Comparison of ENCODE assay signal across 21 mouse cellular contexts in the genomic region with DNA sequence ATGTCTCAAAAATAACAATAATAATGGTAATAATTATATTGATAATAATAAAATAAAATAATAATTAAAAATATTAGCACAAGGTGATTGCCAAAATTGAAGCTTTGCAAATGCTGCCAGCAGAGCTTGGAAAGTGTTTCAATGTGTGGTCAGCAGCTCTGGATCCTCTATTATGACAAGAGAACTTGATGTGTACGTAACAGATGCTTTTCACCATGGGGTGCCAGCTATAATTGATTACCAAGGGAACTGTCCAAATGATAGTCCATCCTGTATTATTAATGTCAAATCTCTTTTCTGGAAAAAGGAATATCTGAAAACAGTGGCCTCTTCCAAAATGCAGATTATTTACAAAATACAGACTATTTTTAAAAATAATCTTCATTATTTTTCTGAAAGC.
DNase-seq lines count a peak whose midpoint lies in the region; ATAC-seq lines count a peak whose summit lies in the region.
"Had no signal": no experiment of that assay in that cellular context is flagged by ENCODE, and none has a peak within 500 bp of the region (broad histone marks: within the 10 kb centered on the region; RNA-seq: fewer than 3 reads in every experiment).

No protein-coding gene starts in this region.

- no peaks in the 10 kb centered on the region for H3K9me3 ChIP-seq in midbrain, embryonic 14.5 days (ENCODE audit: control insufficient read depth, low read length)
- no peaks in the 10 kb centered on the region for H3K9me3 ChIP-seq in midbrain, embryonic 10.5 days (replicated peaks)
- H3K9me3 ChIP-seq: embryonic facial prominence, embryonic 12.5 days; G1E; heart, embryonic 13.5 days; hindbrain, embryonic 13.5 days; intestine, embryonic 15.5 days had no signal

- H3K36me3 ChIP-seq in midbrain, embryonic 14.5 days (ENCODE audit: control insufficient read depth, insufficient read depth, low read length) = no peaks in the 10 kb centered on the region
- no peaks in the 10 kb centered on the region for H3K36me3 ChIP-seq in midbrain, embryonic 10.5 days
- H3K36me3 ChIP-seq: embryonic facial prominence, embryonic 12.5 days; G1E; heart, embryonic 13.5 days; hindbrain, embryonic 13.5 days; intestine, embryonic 15.5 days had no signal

- H3K4me2 ChIP-seq in midbrain, embryonic 14.5 days (ENCODE audit: low read length) = no peak overlapping the region
- H3K4me2 ChIP-seq: embryonic facial prominence, embryonic 12.5 days; heart, embryonic 13.5 days; hindbrain, embryonic 13.5 days; intestine, embryonic 15.5 days had no signal

- intact Hi-C loops in heart, postnatal 14 days (cut with DNase I) = no loop called here

- no peak overlapping the region for H3K27ac ChIP-seq in midbrain, embryonic 14.5 days (replicated peaks; ENCODE audit: low read depth, low read length)
- no peak overlapping the region for H3K27ac ChIP-seq in midbrain, embryonic 10.5 days (replicated peaks)
- H3K27ac ChIP-seq: embryonic facial prominence, embryonic 12.5 days; heart, embryonic 13.5 days; hindbrain, embryonic 13.5 days; intestine, embryonic 15.5 days had no signal

- no peaks in the 10 kb centered on the region for H3K27me3 ChIP-seq in midbrain, embryonic 14.5 days (ENCODE audit: control insufficient read depth, insufficient read depth, low read length)
- H3K27me3 ChIP-seq in midbrain, embryonic 10.5 days (ENCODE audit: low read depth, poor library complexity, severe bottlenecking) = no peaks in the 10 kb centered on the region
- H3K27me3 ChIP-seq: embryonic facial prominence, embryonic 12.5 days; heart, embryonic 13.5 days; hindbrain, embryonic 13.5 days; intestine, embryonic 15.5 days had no signal

- DNase-seq in cerebellum, postnatal 4 days (ENCODE audit: low spot score in 2 of 2) = no peak
- DNase-seq in midbrain, embryonic 14.5 days = peak; percentile 25
- DNase-seq in midbrain, embryonic 10.5 days (ENCODE audit: low spot score) = no peak
- DNase-seq in cerebellum, adult 18-20 months = peak; percentile 26 to 36
- peak; percentile 67 to 79 for DNase-seq in cerebellum, postnatal 10 days
- DNase-seq in heart, postnatal 14 days = no peak
- no peak for DNase-seq in adrenal gland, adult (ENCODE audit: inconsistent age in 2 of 2, low spot score in 1 of 2)
- DNase-seq: adrenal gland, postnatal 14 days; B cell, adult 2 months; forebrain, postnatal 0 days; gastrocnemius, postnatal 36 days; heart, adult 11 months; heart, postnatal 4 days; kidney, adult 18-20 months had no signal

- 52% methylated on average over 1 of the region's 1 CpGs for WGBS in midbrain, embryonic 14.5 days
- 86% methylated on average over 1 of the region's 1 CpGs for WGBS in midbrain, embryonic 10.5 days

- no peak overlapping the region for H3K4me3 ChIP-seq in midbrain, embryonic 14.5 days (replicated peaks; ENCODE audit: low read depth, low read length)
- no peak overlapping the region for H3K4me3 ChIP-seq in midbrain, embryonic 10.5 days
- H3K4me3 ChIP-seq: embryonic facial prominence, embryonic 12.5 days; heart, embryonic 13.5 days; hindbrain, embryonic 13.5 days; intestine, embryonic 15.5 days had no signal

- peak; percentile 67 for ATAC-seq in cerebellum, adult (ENCODE audit: insufficient number of reproducible peaks, low FRiP score, low TSS enrichment)
- no peak for ATAC-seq in midbrain, embryonic 14.5 days (ENCODE audit: low FRiP score, low TSS enrichment)
- ATAC-seq: CD4-positive, CD25-positive, alpha-beta regulatory T cell, adult 4 months; forebrain, postnatal 0 days; intestine, embryonic 15.5 days had no signal

- no peaks in the 10 kb centered on the region for H3K4me1 ChIP-seq in midbrain, embryonic 14.5 days (ENCODE audit: control insufficient read depth, insufficient read depth, low read length)
- peaks cover 3% of the 10 kb centered on the region for H3K4me1 ChIP-seq in midbrain, embryonic 10.5 days
- H3K4me1 ChIP-seq: heart, embryonic 13.5 days; hindbrain, embryonic 13.5 days; intestine, embryonic 15.5 days had no signal

- H3K9ac ChIP-seq in midbrain, embryonic 14.5 days (replicated peaks; ENCODE audit: low read length) = no peak overlapping the region
- H3K9ac ChIP-seq: embryonic facial prominence, embryonic 12.5 days; forebrain, postnatal 0 days; heart, embryonic 13.5 days; hindbrain, embryonic 13.5 days; intestine, embryonic 15.5 days had no signal

Comparison
In these comparisons a context has a peak if more than half of its experiments do, and no peak if none do; other contexts are left out.
1. DNase-seq: peak in midbrain, embryonic 14.5 days (single experiment), cerebellum, adult 18-20 months (2 of 2) and cerebellum, postnatal 10 days (2 of 2); none in cerebellum, postnatal 4 days (0 of 2), midbrain, embryonic 10.5 days (single experiment), heart, postnatal 14 days (0 of 2) and adrenal gland, adult (0 of 2).